Mouse (Mus musculus) hindbrain, postnatal 0 days (tissue): ENCODE data around the gene Slco3a1. TPM values are rescaled to one million over a fixed set of nuclear protein-coding genes. Genes with fewer than 3 reads are reported as not detected.

Experiments
- ATAC-seq: fragments of 200-750 bp; cut with Nextera tagmentation; 2 replicates; pipeline ENCODE4 v1.8.0; 2017; ENCODE audit warnings: mild to moderate bottlenecking, moderate TSS enrichment, moderate library complexity
- DNase-seq: peaks from one replicate; pipeline ENCODE4 v3.0.0-alpha.2; 2015; ENCODE audit warnings: low spot score
- H3K27ac ChIP-seq: fragments of 300-500 bp; sonication (generic); 2 replicates; pipeline ENCODE4 v1.5.1; 2014; ENCODE audit warnings: mild to moderate bottlenecking
- H3K27me3 ChIP-seq: fragments of 300-500 bp; sonication (generic); 2 replicates; pipeline ENCODE4 v1.6.1; 2014; ENCODE audit warnings: low read length, mixed read lengths; ENCODE audit not compliant: insufficient read depth
- H3K36me3 ChIP-seq: fragments of 300-500 bp; sonication (generic); 2 replicates; pipeline ENCODE4 v1.6.1; 2014; ENCODE audit warnings: low read length, mixed read lengths; ENCODE audit not compliant: insufficient read depth
- H3K4me1 ChIP-seq: fragments of 300-500 bp; sonication (generic); 2 replicates; pipeline ENCODE4 v1.6.1; 2014; ENCODE audit warnings: antibody characterized with exemption, low read length, mixed read lengths; ENCODE audit not compliant: insufficient read depth
- H3K4me2 ChIP-seq: fragments of 300-500 bp; sonication (generic); 2 replicates; pipeline ENCODE4 v1.6.1; 2014; ENCODE audit warnings: low read depth, mild to moderate bottlenecking, low read length, moderate library complexity, mixed read lengths
- H3K4me3 ChIP-seq: fragments of 300-500 bp; sonication (generic); 2 replicates; pipeline ENCODE4 v1.5.1; 2014; ENCODE audit warnings: low read length
- H3K9ac ChIP-seq: fragments of 300-500 bp; sonication (generic); replicated peaks from 2 replicates; pipeline ENCODE4 v1.6.1; 2014; ENCODE audit warnings: mild to moderate bottlenecking, low read length, moderate library complexity, mixed read lengths
- H3K9me3 ChIP-seq: fragments of 300-500 bp; sonication (generic); 2 replicates; pipeline ENCODE4 v1.6.1; 2016; ENCODE audit warnings: low read length, mixed read lengths
- CTCF ChIP-seq: IDR thresholded peaks from 2 replicates; pipeline ENCODE4 v1.5.1; 2016; ENCODE audit warnings: antibody characterized with exemption, control low read depth, low read depth
- WGBS: fragments of 180-500 bp; shearing (Covaris S2); extraction: QIAGEN DNeasy Blood & Tissue Kit; methylation state at CpG from one replicate; pipeline ENCODE4 v1.1.7; 2014; 5-methylcytosine and 5-hydroxymethylcytosine counted together
- polyA plus RNA-seq: library from polyadenylated mRNA; unstranded; fragments of >200 nt; fragmentation: Nextera tagmentation; extraction: Ambion mirVana; gene quantifications from 2 replicates; pipeline ENCODE4 v1.2.1, GENCODE M21; 2015
- total RNA-seq: library from RNA; depleted of rRNA; stranded (reverse); fragments of >200 nt; gene quantifications from 2 replicates; pipeline ENCODE4 v1.2.3, GENCODE M21; 2014

The Slco3a1 gene
- total and polyA plus RNA-seq, 2 experiments from 2014 or later: 15.0 to 20.7 TPM

- H3K4me3 ChIP-seq: no peak overlapping the region
- WGBS: 81% methylated on average over 7 of the region's 7 CpGs
- no peak for DNase-seq
- H3K27ac ChIP-seq: no peak overlapping the region
- H3K9ac ChIP-seq: no peak overlapping the region
- no peaks in the 10 kb centered on the region for H3K36me3 ChIP-seq
- no peak overlapping the region for H3K4me2 ChIP-seq
- no peak for ATAC-seq
- H3K27me3 ChIP-seq: no peaks in the 10 kb centered on the region
- H3K4me1 ChIP-seq: no peaks in the 10 kb centered on the region
- no peak for TF ChIP-seq CTCF
- no peaks in the 10 kb centered on the region for H3K9me3 ChIP-seq
These were observed 10.3 kb downstream of the Slco3a1 start for GRCm38 (mm10) chr7:74544306-74544705.

GRCm38 (mm10) chr7:74541958-74542357 lies 12.6 kb downstream of the Slco3a1 start:
- DNase-seq (no peak), ATAC-seq (no peak)
- Histone ChIP-seq H3K27ac (no peak overlapping the region), H3K4me2 (no peak overlapping the region), H3K9me3 (no peaks in the 10 kb centered on the region), H3K9ac (no peak overlapping the region), H3K4me3 (no peak overlapping the region), H3K4me1 (no peaks in the 10 kb centered on the region), H3K36me3 (no peaks in the 10 kb centered on the region), H3K27me3 (no peaks in the 10 kb centered on the region)
- TF ChIP-seq CTCF: no peak
- 51% methylated on average over 4 of the region's 4 CpGs for WGBS

- 91% methylated on average over 7 of the region's 7 CpGs for WGBS
These were observed 13.5 kb downstream of the Slco3a1 start for GRCm38 (mm10) chr7:74540933-74541725.

DNA sequence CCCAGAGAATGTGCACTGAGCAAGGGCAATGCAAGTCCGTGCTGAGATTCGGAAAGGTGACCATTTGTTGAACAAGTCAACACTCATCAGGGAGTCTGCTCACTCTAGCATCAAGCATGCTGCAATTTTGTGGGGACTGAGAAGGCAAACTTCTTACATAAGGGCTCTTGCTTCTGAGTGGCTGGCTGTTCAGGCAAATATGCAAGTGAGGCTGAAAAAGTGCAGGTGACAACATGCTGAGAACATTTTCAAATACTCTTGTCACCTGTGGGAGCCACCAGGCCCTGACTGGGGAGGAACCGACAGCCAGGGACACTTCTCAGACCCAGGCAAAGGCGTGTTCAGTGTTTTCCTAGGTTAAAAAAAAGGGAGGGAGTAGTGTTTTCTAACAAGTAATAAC lies 18.4 kb downstream of the Slco3a1 start:
- WGBS: 91% methylated on average over 4 of the region's 4 CpGs

More at GRCm38 (mm10) chr7:74540933-74541725, 13.5 kb downstream of the Slco3a1 start:
- H3K9ac ChIP-seq: no peak overlapping the region
- H3K27ac ChIP-seq: no peak overlapping the region
- no peaks in the 10 kb centered on the region for H3K9me3 ChIP-seq
- H3K36me3 ChIP-seq: no peaks in the 10 kb centered on the region
- no peaks in the 10 kb centered on the region for H3K27me3 ChIP-seq
- no peak overlapping the region for H3K4me2 ChIP-seq
- no peak for DNase-seq
- H3K4me3 ChIP-seq: no peak overlapping the region
- H3K4me1 ChIP-seq: no peaks in the 10 kb centered on the region
- TF ChIP-seq CTCF: no peak
- ATAC-seq: no peak

GRCm38 (mm10) chr7:74531468-74532097 lies 23.0 kb downstream of the Slco3a1 start:
- Histone ChIP-seq H3K36me3 (no peaks in the 10 kb centered on the region), H3K4me1 (no peaks in the 10 kb centered on the region), H3K27me3 (no peaks in the 10 kb centered on the region), H3K9me3 (no peaks in the 10 kb centered on the region), H3K9ac (no peak overlapping the region), H3K4me3 (no peak overlapping the region), H3K27ac (no peak overlapping the region), H3K4me2 (no peak overlapping the region)
- 87% methylated on average over 7 of the region's 7 CpGs for WGBS
- DNase-seq (no peak), ATAC-seq (no peak)
- TF ChIP-seq CTCF: no peak

More for the DNA sequence above, 18.4 kb downstream of the Slco3a1 start:
- Histone ChIP-seq H3K27me3 (no peaks in the 10 kb centered on the region), H3K4me2 (no peak overlapping the region), H3K27ac (no peak overlapping the region), H3K4me1 (no peaks in the 10 kb centered on the region), H3K36me3 (no peaks in the 10 kb centered on the region), H3K4me3 (no peak overlapping the region), H3K9me3 (no peaks in the 10 kb centered on the region), H3K9ac (no peak overlapping the region)
- no peak for DNase-seq
- no peak for TF ChIP-seq CTCF
- ATAC-seq: no peak

- Histone ChIP-seq H3K4me2 (no peak overlapping the region), H3K27me3 (no peaks in the 10 kb centered on the region), H3K36me3 (no peaks in the 10 kb centered on the region), H3K4me3 (no peak overlapping the region), H3K4me1 (no peaks in the 10 kb centered on the region), H3K9me3 (no peaks in the 10 kb centered on the region), H3K27ac (no peak overlapping the region), H3K9ac (no peak overlapping the region)
- 89% methylated on average over 2 of the region's 2 CpGs for WGBS
- no peak for TF ChIP-seq CTCF
- DNase-seq: no peak
- no peak for ATAC-seq
These were observed 24.7 kb downstream of the Slco3a1 start for GRCm38 (mm10) chr7:74529877-74530276.
